Mouse (Mus musculus) embryonic facial prominence, embryonic 15.5 days (tissue): Measurements from ENCODE around the gene Bhmt. TPM values are rescaled to one million over a fixed set of nuclear protein-coding genes. Genes with fewer than 3 reads are reported as not detected.
"Not testable (repeated sequence)": the region's sequence is repeated elsewhere in the genome, so short reads cannot be mapped to it uniquely, and the experiment has no call there.

Source experiments
- ATAC-seq: fragments of 200-750 bp; cut with Nextera tagmentation; 2 replicates; pipeline ENCODE4 v1.8.0; 2017; ENCODE audit warnings: low read depth, moderate TSS enrichment; ENCODE audit not compliant: insufficient number of reproducible peaks, low FRiP score, low TSS enrichment
- H3K27ac ChIP-seq: fragments of 300-500 bp; sonication (generic); replicated peaks from 2 replicates; pipeline ENCODE4 v1.5.1; 2015; ENCODE audit warnings: mild to moderate bottlenecking, inconsistent platforms
- H3K27me3 ChIP-seq: fragments of 300-500 bp; sonication (generic); 2 replicates; pipeline ENCODE4 v1.6.1; 2015; ENCODE audit warnings: inconsistent platforms
- H3K36me3 ChIP-seq: fragments of 300-500 bp; sonication (generic); 2 replicates; pipeline ENCODE4 v1.6.1; 2015; ENCODE audit warnings: mild to moderate bottlenecking, inconsistent platforms
- H3K4me1 ChIP-seq: fragments of 300-500 bp; sonication (generic); 2 replicates; pipeline ENCODE4 v1.6.1; 2015; ENCODE audit warnings: inconsistent platforms
- H3K4me2 ChIP-seq: fragments of 300-500 bp; sonication (generic); replicated peaks from 2 replicates; pipeline ENCODE4 v1.6.1; 2015; ENCODE audit warnings: mild to moderate bottlenecking, inconsistent platforms
- H3K4me3 ChIP-seq: fragments of 300-500 bp; sonication (generic); replicated peaks from 2 replicates; pipeline ENCODE4 v1.5.1; 2015; ENCODE audit warnings: mild to moderate bottlenecking, inconsistent platforms
- H3K9ac ChIP-seq: fragments of 300-500 bp; sonication (generic); 2 replicates; pipeline ENCODE4 v1.6.1; 2015; ENCODE audit warnings: inconsistent platforms
- H3K9me3 ChIP-seq: fragments of 300-500 bp; sonication (generic); replicated peaks from 2 replicates; pipeline ENCODE4 v1.6.1; 2016; ENCODE audit warnings: inconsistent platforms
- WGBS: fragments of 180-500 bp; shearing (Covaris S2); methylation state at CpG from one replicate; pipeline ENCODE4 v1.1.7; 2015; 5-methylcytosine and 5-hydroxymethylcytosine counted together
- polyA plus RNA-seq: library from polyadenylated mRNA; unstranded; fragments of >200 nt; fragmentation: Nextera tagmentation; extraction: Ambion mirVana; gene quantifications from 2 replicates; pipeline ENCODE4 v1.2.1, GENCODE M21; 2015

Gene Bhmt
- polyA plus RNA-seq, 1 experiment from 2014 or later: not detected

DNA sequence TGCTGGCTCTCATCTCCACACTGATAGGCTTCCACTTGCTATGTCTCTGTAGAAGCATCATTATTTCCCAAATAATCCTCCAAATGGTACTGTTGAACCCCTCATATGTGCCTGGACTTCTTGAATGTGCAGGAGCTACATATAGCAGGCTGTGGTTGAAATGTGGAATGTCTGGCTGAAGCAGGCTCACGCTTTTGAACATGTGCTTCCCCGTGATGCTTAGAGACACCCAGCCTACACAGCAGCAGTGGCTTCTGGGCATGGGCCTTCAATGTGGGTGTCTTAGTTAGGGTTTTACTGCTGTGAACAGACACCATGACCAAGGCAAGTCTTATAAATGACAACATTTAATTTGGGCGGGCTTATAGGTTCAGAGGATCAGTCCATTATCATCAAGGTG lies 30.1 kb downstream of the Bhmt start:
- Histone ChIP-seq H3K27ac (no peak overlapping the region), H3K4me1 (peaks cover 5% of the 10 kb centered on the region; the same call in 1 of the 2 replicates), H3K9me3 (no peaks in the 10 kb centered on the region), H3K27me3 (no peaks in the 10 kb centered on the region), H3K4me3 (no peak overlapping the region), H3K9ac (no peak overlapping the region), H3K4me2 (no peak overlapping the region), H3K36me3 (no peaks in the 10 kb centered on the region)
- no peak for ATAC-seq
- 85% methylated on average over 3 of the region's 3 CpGs for WGBS

DNA sequence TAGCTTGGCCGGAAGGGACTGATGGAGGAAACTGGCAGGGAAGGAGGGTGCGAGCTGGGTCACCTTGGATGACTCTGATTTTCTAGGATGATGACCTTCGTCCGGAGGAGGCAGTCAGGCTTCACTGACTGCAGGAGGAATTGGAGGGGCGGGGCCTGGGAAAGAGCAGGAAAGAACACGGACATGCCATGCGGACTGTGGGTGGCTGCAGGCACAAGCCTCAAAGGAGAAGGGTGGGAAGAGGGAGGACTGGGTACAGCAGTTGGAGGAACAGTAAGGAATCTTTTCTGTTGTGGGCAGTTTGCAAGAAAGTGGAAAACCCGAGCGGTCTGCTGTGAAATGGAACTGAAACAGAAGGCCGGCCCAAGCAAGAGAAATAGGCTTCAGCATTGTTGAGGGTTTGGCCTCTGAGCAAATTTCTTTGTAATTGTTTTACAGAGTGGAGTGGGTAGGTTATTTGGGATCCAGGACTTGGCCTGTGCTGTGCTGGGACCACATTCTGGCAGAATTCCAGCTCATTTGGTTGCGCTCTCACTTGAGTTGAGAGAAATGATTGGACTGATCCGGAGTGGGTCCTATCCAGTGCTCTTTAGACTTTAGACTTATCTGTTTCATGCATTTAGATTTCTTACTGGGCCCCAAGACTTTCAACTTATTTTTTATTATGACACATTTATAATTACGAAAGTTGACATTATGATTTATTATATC lies 30.7 kb downstream of the Bhmt start:
- no peak overlapping the region for H3K9ac ChIP-seq
- no peaks in the 10 kb centered on the region for H3K27me3 ChIP-seq
- no peak overlapping the region for H3K4me3 ChIP-seq
- no peaks in the 10 kb centered on the region for H3K9me3 ChIP-seq
- 0 out of 2 replicates have a peak, but pooled peaks cover 2% of the 10 kb centered on the region for H3K4me1 ChIP-seq
- ATAC-seq: no peak
- WGBS: 67% methylated on average over 13 of the region's 13 CpGs
- H3K36me3 ChIP-seq: no peaks in the 10 kb centered on the region
- H3K27ac ChIP-seq: no peak overlapping the region
- no peak overlapping the region for H3K4me2 ChIP-seq

DNA sequence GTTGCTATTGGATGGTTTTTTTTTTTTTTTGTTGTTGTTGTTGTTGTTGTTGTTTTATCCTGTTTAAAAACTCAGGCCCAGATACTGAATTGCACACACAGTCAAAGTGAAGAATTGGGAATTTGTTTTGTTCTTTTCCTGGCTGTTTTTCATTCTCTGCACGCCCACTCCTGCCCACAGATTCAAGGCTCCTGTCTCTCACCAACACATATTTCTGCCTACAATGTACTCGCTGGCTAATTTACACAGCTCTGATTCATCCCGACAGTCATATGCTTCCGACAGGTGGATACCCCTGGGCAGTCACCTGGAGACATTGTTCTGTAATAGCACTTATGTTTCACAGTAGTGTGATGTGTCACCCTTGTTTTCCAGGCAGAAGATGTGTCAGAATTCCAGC lies 33.1 kb downstream of the Bhmt start:
- Histone ChIP-seq H3K27ac (no peak overlapping the region), H3K9me3 (no peaks in the 10 kb centered on the region), H3K36me3 (no peaks in the 10 kb centered on the region), H3K27me3 (no peaks in the 10 kb centered on the region), H3K9ac (no peak overlapping the region), H3K4me2 (no peak overlapping the region), H3K4me3 (no peak overlapping the region), H3K4me1 (0 out of 2 replicates have a peak, but pooled peaks cover 2% of the 10 kb centered on the region)
- WGBS: 65% methylated on average over 4 of the region's 4 CpGs
- no peak for ATAC-seq

DNA sequence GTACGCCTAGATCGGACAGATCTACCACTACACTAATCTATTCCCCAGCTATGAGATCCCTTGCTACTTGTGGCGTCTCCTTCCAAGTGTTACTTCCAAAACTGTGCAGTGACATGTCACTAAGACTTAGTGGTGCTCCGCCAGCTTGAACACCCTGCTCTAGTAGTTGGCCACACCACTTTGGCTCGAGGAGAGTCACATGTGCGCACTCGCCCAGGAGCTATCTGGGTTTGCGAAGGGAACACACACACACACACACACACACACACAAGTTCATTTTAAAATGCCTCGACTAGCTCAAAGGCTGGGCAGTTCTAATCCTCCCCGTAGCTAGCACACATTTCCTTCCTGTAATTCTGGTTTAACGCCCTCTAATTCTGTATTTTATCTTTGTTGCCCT lies 36.2 kb downstream of the Bhmt start:
- no peaks in the 10 kb centered on the region for H3K9me3 ChIP-seq
- no peak overlapping the region for H3K4me3 ChIP-seq
- no peak overlapping the region for H3K27ac ChIP-seq
- no peaks in the 10 kb centered on the region for H3K27me3 ChIP-seq
- WGBS: 70% methylated on average over 11 of the region's 11 CpGs
- no peaks in the 10 kb centered on the region for H3K36me3 ChIP-seq
- H3K9ac ChIP-seq: no peak overlapping the region
- no peak for ATAC-seq
- no peak overlapping the region; the same call in 1 of the 2 replicates for H3K4me2 ChIP-seq
- H3K4me1 ChIP-seq: no peaks in the 10 kb centered on the region

DNA sequence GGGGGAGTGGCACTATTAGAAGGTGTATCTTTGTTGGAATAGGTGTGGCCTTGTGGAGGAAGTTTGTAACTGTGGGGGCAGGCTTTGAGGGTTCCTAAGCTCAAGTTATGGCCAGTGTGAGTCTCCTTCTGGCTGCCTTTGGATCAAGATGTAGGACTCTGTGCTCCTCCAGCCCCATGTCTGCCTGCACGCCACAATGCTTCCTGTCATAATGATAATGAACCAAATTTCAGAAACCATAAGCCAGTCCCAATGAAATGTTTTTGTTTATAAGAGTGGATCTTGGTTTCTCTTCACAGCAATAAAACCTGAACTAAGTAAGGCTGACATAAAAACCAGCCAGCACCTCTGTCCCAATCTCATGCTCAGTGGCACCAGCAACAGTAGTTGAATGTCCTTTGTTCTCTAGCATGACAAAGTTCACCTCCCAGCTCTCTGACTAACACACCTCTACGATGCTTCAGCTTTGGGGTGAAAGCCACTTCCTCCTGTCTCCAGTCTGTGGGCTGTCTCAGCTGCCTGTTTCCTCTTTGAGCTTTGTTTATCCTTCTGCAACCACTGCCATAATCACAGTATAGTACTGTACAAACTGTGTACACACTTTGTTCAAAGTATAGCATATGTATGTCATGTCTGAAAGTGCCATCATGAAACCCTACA lies 44.6 kb downstream of the Bhmt start:
- Histone ChIP-seq H3K27me3 (no peaks in the 10 kb centered on the region), H3K4me2 (no peak overlapping the region), H3K4me3 (no peak overlapping the region), H3K4me1 (no peaks in the 10 kb centered on the region), H3K36me3 (no peaks in the 10 kb centered on the region), H3K27ac (no peak overlapping the region), H3K9ac (no peak overlapping the region), H3K9me3 (no peaks in the 10 kb centered on the region)
- WGBS: 75% methylated on average over 2 of the region's 2 CpGs
- no peak for ATAC-seq

DNA sequence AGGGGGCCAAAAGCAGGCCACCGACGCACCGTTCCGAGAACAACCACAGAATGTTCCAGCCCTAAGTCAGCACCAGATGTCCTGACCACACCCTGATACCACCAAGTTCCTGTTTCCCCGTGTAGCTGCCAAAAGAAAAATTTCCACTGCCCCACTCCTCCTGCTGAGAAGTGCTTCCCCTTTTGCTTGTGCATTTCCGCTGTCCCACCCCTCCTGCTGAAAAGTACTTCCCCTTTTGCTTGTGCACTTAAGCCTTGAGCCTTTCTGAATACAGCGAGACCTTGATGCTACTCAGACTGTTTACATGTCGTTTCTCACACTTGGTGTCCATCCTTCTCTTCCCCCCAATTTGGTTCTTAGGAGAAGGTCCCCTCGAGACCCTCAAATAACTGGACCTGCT lies 55.2 kb downstream of the Bhmt start:
- not testable (repeated sequence) for H3K27me3 ChIP-seq, H3K4me2 ChIP-seq, H3K36me3 ChIP-seq, H3K4me1 ChIP-seq, H3K9ac ChIP-seq, ATAC-seq, H3K9me3 ChIP-seq, H3K27ac ChIP-seq, H3K4me3 ChIP-seq
- 74% methylated on average over 9 of the region's 9 CpGs for WGBS

DNA sequence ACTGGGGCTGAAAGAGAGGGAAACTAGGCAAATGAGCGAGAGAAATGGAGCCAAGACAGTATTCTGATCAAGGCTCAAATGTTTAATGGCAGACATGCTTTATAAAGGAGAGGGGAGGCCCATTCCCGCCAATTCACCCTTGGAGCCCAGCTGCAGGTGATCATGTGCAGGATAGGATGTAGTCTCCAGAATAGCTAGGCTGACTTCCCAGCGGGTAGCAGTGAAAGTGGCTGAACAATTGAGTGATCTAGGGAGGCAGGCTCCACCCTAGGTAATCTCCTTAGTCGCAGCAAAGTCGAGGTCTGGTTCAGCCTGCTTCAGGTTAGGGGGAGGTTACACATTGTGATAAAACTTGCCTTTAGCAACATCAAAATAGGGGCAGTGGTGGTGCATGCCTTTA lies 57.3 kb downstream of the Bhmt start:
- ATAC-seq: no peak
- Histone ChIP-seq H3K27me3 (no peaks in the 10 kb centered on the region), H3K9me3 (no peaks in the 10 kb centered on the region), H3K4me1 (no peaks in the 10 kb centered on the region), H3K27ac (no peak overlapping the region), H3K9ac (no peak overlapping the region), H3K4me2 (no peak overlapping the region), H3K4me3 (no peak overlapping the region), H3K36me3 (no peaks in the 10 kb centered on the region)
- WGBS: 80% methylated on average over 5 of the region's 5 CpGs

DNA sequence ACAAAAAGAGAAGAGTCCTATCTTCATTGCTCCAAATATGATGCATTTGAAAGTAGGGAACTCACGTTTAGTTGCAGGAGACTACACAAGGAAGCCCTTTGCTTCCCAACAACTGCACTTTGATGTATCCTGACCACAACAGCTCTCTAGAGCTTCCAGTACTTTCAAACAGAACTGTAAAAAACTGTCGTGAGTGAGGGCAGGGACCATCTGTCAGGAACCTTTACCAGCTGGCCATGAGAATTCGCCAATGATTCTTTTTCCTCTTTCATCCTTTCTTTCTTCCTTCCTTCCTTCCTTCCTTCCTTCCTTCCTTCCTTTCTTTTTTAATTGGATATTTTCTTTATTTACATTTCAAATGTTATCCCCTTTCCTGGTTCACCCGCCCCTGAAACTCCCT lies 68.1 kb downstream of the Bhmt start:
- no peak overlapping the region for H3K4me3 ChIP-seq
- ATAC-seq: no peak
- no peaks in the 10 kb centered on the region for H3K27me3 ChIP-seq
- H3K9ac ChIP-seq: no peak overlapping the region
- no peaks in the 10 kb centered on the region for H3K4me1 ChIP-seq
- H3K27ac ChIP-seq: no peak overlapping the region
- no peak overlapping the region for H3K4me2 ChIP-seq
- H3K9me3 ChIP-seq: no peaks in the 10 kb centered on the region
- WGBS: 60% methylated on average over 4 of the region's 4 CpGs
- H3K36me3 ChIP-seq: no peaks in the 10 kb centered on the region

Other genes with a start within 250 kb of the Bhmt start
- gene Jmy, start 138.2 kb downstream of the Bhmt start, polyA plus RNA-seq: 7.0 and 8.3 TPM in 2 replicates
- not detected in 2 replicates for gene Bhmt2, start 36.3 kb upstream of the Bhmt start, polyA plus RNA-seq
- gene Dmgdh, start 36.5 kb upstream of the Bhmt start, polyA plus RNA-seq: not detected in 2 replicates
- gene Arsb, start 133.7 kb upstream of the Bhmt start, polyA plus RNA-seq: 18.3 and 21.5 TPM in 2 replicates